Mouse (Mus musculus) kidney, postnatal 25 days (tissue): Measurements from ENCODE around the gene Apex2.
"Not testable (repeated sequence)": the region's sequence is repeated elsewhere in the genome, so short reads cannot be mapped to it uniquely, and the experiment has no call there.

Experiments used
- DNase-seq, 2 experiments: peaks; one replicate each; pipeline ENCODE4 v3.0.0; 2021; ENCODE audit warnings: mixed read lengths in 2 of 2

Apex2 gene

GRCm38 (mm10) chrX:150486314-150487030 lies 103.2 kb downstream of the Apex2 start:
- not testable (repeated sequence) for DNase-seq

GRCm38 (mm10) chrX:150477854-150478780 lies 111.6 kb downstream of the Apex2 start:
- DNase-seq = peak; percentile 82 to 94

DNA sequence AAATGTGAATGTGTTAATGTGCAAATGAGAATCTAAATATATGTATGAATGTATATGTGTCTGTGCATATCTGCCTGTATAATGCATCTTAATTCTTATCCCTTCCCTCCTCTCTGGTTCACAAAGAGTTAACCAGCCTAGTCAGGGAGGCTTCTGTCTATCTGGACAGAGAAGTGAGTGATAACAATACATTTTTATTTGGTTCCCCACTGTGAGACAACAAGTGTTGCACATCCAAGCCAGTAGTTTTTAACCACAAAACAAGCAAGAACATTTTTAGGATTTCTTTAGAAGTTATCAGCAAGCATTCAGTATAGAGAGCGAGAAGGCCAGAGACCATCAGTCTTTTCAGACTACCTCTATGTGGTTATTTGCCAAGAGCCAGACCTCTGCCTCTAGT lies 118.3 kb downstream of the Apex2 start:
- DNase-seq = no peak
